Mouse (Mus musculus) stomach, embryonic 16.5 days (tissue): ENCODE results near the gene Msi2. TPM values are rescaled to one million over a fixed set of nuclear protein-coding genes. Genes with fewer than 3 reads are reported as not detected.

ENCODE experiments used
- ATAC-seq: fragments of 200-750 bp; cut with Nextera tagmentation; 2 replicates; pipeline ENCODE4 v1.8.0; 2017; ENCODE audit warnings: moderate number of reproducible peaks, moderate TSS enrichment; ENCODE audit not compliant: insufficient read depth, low FRiP score
- H3K27ac ChIP-seq: fragments of 300-500 bp; sonication (generic); 2 replicates; pipeline ENCODE4 v1.5.1; 2014; ENCODE audit warnings: low read length
- H3K27me3 ChIP-seq: fragments of 300-500 bp; sonication (generic); 2 replicates; pipeline ENCODE4 v1.6.1; 2014; ENCODE audit warnings: low read length, control low read depth, mixed read lengths; ENCODE audit not compliant: control insufficient read depth, insufficient read depth
- H3K36me3 ChIP-seq: fragments of 300-500 bp; sonication (generic); 2 replicates; pipeline ENCODE4 v1.6.1; 2014; ENCODE audit warnings: low read length; ENCODE audit not compliant: control insufficient read depth, insufficient read depth
- H3K4me1 ChIP-seq: fragments of 300-500 bp; sonication (generic); 2 replicates; pipeline ENCODE4 v1.6.1; 2014; ENCODE audit warnings: low read length, control low read depth, mixed read lengths; ENCODE audit not compliant: control insufficient read depth, insufficient read depth
- H3K4me2 ChIP-seq: fragments of 300-500 bp; sonication (generic); 2 replicates; pipeline ENCODE4 v1.6.1; 2014; ENCODE audit warnings: low read depth, low read length, mixed read lengths
- H3K4me3 ChIP-seq: fragments of 300-500 bp; sonication (generic); replicated peaks from 2 replicates; pipeline ENCODE4 v1.5.1; 2014; ENCODE audit warnings: mild to moderate bottlenecking, low read length
- H3K9ac ChIP-seq: fragments of 300-500 bp; sonication (generic); 2 replicates; pipeline ENCODE4 v1.6.1; 2014; ENCODE audit warnings: low read length
- H3K9me3 ChIP-seq: fragments of 300-500 bp; sonication (generic); replicated peaks from 2 replicates; pipeline ENCODE4 v1.6.1; 2016; ENCODE audit warnings: low read length, control low read depth; ENCODE audit not compliant: control insufficient read depth
- WGBS: fragments of 180-500 bp; shearing (Covaris S2); extraction: QIAGEN DNeasy Blood & Tissue Kit; methylation state at CpG from one replicate; pipeline ENCODE4 v1.1.7; 2014; 5-methylcytosine and 5-hydroxymethylcytosine counted together
- polyA plus RNA-seq: library from polyadenylated mRNA; unstranded; fragments of >200 nt; fragmentation: Nextera tagmentation; extraction: Ambion mirVana; gene quantifications from 2 replicates; pipeline ENCODE4 v1.2.1, GENCODE M21; 2015

The Msi2 gene
- polyA plus RNA-seq, 1 experiment from 2014 or later, result 11.7 TPM

- Histone ChIP-seq H3K27ac (no peak overlapping the region), H3K9ac (no peak overlapping the region), H3K4me2 (no peak overlapping the region), H3K4me3 (no peak overlapping the region), H3K27me3 (no peaks in the 10 kb centered on the region), H3K36me3 (0 out of 2 replicates have a peak, but pooled peaks cover 8% of the 10 kb centered on the region), H3K4me1 (peaks cover 18% of the 10 kb centered on the region), H3K9me3 (no peaks in the 10 kb centered on the region)
- ATAC-seq, result no peak
- WGBS, result 94% methylated on average over 8 of the region's 8 CpGs
Measured at GRCm38 (mm10) chr11:88592099-88592498, 126.2 kb downstream of the Msi2 start.

GRCm38 (mm10) chr11:88590647-88591046 is 127.7 kb downstream of the Msi2 start:
- Histone ChIP-seq H3K4me3 (no peak overlapping the region), H3K27me3 (no peaks in the 10 kb centered on the region), H3K27ac (no peak overlapping the region), H3K9me3 (no peaks in the 10 kb centered on the region), H3K4me1 (peaks cover 28% of the 10 kb centered on the region), H3K36me3 (0 out of 2 replicates have a peak, but pooled peaks cover 8% of the 10 kb centered on the region), H3K9ac (no peak overlapping the region), H3K4me2 (no peak overlapping the region)
- no peak for ATAC-seq
- 61% methylated on average over 5 of the region's 5 CpGs for WGBS

GRCm38 (mm10) chr11:88589641-88590040 is 128.7 kb downstream of the Msi2 start:
- no peaks in the 10 kb centered on the region for H3K9me3 ChIP-seq
- no peak overlapping the region for H3K27ac ChIP-seq
- H3K36me3 ChIP-seq, result 0 out of 2 replicates have a peak, but pooled peaks cover 8% of the 10 kb centered on the region
- 86% methylated on average over 6 of the region's 6 CpGs for WGBS
- no peaks in the 10 kb centered on the region for H3K27me3 ChIP-seq
- H3K4me2 ChIP-seq, result no peak overlapping the region
- H3K4me3 ChIP-seq, result no peak overlapping the region
- no peak overlapping the region for H3K9ac ChIP-seq
- peaks cover 32% of the 10 kb centered on the region for H3K4me1 ChIP-seq
- ATAC-seq, result no peak

- no peak overlapping the region for H3K4me3 ChIP-seq
- H3K27me3 ChIP-seq, result no peaks in the 10 kb centered on the region
- H3K4me1 ChIP-seq, result peaks cover 33% of the 10 kb centered on the region
- H3K9ac ChIP-seq, result no peak overlapping the region
- no peak overlapping the region for H3K27ac ChIP-seq
- 85% methylated on average over 9 of the region's 9 CpGs for WGBS
- ATAC-seq, result no peak; the same call in 1 of the 2 replicates
- no peak overlapping the region for H3K4me2 ChIP-seq
- no peaks in the 10 kb centered on the region for H3K9me3 ChIP-seq
- H3K36me3 ChIP-seq, result 0 out of 2 replicates have a peak, but pooled peaks cover 8% of the 10 kb centered on the region
Measured at GRCm38 (mm10) chr11:88588688-88589210, 129.6 kb downstream of the Msi2 start.

GRCm38 (mm10) chr11:88587710-88588109 is 130.6 kb downstream of the Msi2 start:
- H3K4me1 ChIP-seq, result peaks cover 43% of the 10 kb centered on the region

GRCm38 (mm10) chr11:88585880-88586279 is 132.4 kb downstream of the Msi2 start:
- H3K4me2 ChIP-seq, result no peak overlapping the region

More at GRCm38 (mm10) chr11:88587710-88588109, 130.6 kb downstream of the Msi2 start:
- no peak overlapping the region for H3K4me3 ChIP-seq
- no peak overlapping the region for H3K4me2 ChIP-seq
- no peak overlapping the region for H3K9ac ChIP-seq
- H3K9me3 ChIP-seq, result no peaks in the 10 kb centered on the region
- no peak for ATAC-seq
- H3K27ac ChIP-seq, result peak overlapping the region; percentile 25; the same call in 1 of the 2 replicates
- H3K27me3 ChIP-seq, result no peaks in the 10 kb centered on the region
- WGBS, result 74% methylated on average over 5 of the region's 5 CpGs
- 0 out of 2 replicates have a peak, but pooled peaks cover 8% of the 10 kb centered on the region for H3K36me3 ChIP-seq

GRCm38 (mm10) chr11:88585171-88585632 is 133.1 kb downstream of the Msi2 start:
- ATAC-seq, result no peak
- Histone ChIP-seq H3K4me1 (peaks cover 59% of the 10 kb centered on the region), H3K27me3 (no peaks in the 10 kb centered on the region), H3K9ac (0 out of 2 replicates have a peak overlapping the region, but pooled peaks have one; percentile 18), H3K27ac (peak overlapping the region; percentile 89), H3K4me3 (no peak overlapping the region), H3K9me3 (no peaks in the 10 kb centered on the region), H3K36me3 (0 out of 2 replicates have a peak, but pooled peaks cover 8% of the 10 kb centered on the region), H3K4me2 (no peak overlapping the region)
- WGBS, result 42% methylated on average over 10 of the region's 10 CpGs

More at GRCm38 (mm10) chr11:88585880-88586279, 132.4 kb downstream of the Msi2 start:
- 0 out of 2 replicates have a peak overlapping the region, but pooled peaks have one; percentile 6 for H3K9ac ChIP-seq
- H3K4me3 ChIP-seq, result no peak overlapping the region
- no peaks in the 10 kb centered on the region for H3K27me3 ChIP-seq
- ATAC-seq, result no peak
- 62% methylated on average over 2 of the region's 2 CpGs for WGBS
- no peaks in the 10 kb centered on the region for H3K9me3 ChIP-seq
- peaks cover 59% of the 10 kb centered on the region for H3K4me1 ChIP-seq
- H3K27ac ChIP-seq, result no peak overlapping the region
- H3K36me3 ChIP-seq, result 0 out of 2 replicates have a peak, but pooled peaks cover 8% of the 10 kb centered on the region

- Histone ChIP-seq H3K9me3 (no peaks in the 10 kb centered on the region), H3K4me3 (no peak overlapping the region), H3K27ac (peak overlapping the region; percentile 89), H3K27me3 (no peaks in the 10 kb centered on the region), H3K36me3 (no peaks in the 10 kb centered on the region), H3K9ac (no peak overlapping the region), H3K4me1 (peaks cover 59% of the 10 kb centered on the region), H3K4me2 (0 out of 2 replicates have a peak overlapping the region, but pooled peaks have one; percentile 25)
- ATAC-seq, result no peak
- WGBS, result 22% methylated on average over 6 of the region's 6 CpGs
Measured at GRCm38 (mm10) chr11:88583866-88584265, 134.4 kb downstream of the Msi2 start.

GRCm38 (mm10) chr11:88583259-88583833 is 135.0 kb downstream of the Msi2 start:
- Histone ChIP-seq H3K9me3 (no peaks in the 10 kb centered on the region), H3K4me2 (peak overlapping the region; percentile 25), H3K27ac (peak overlapping the region; percentile 89), H3K36me3 (no peaks in the 10 kb centered on the region), H3K4me1 (peaks cover 59% of the 10 kb centered on the region), H3K4me3 (no peak overlapping the region), H3K9ac (peak overlapping the region; percentile 47; the same call in 1 of the 2 replicates), H3K27me3 (no peaks in the 10 kb centered on the region)
- 12% methylated on average over 8 of the region's 8 CpGs for WGBS
- no peak for ATAC-seq
